Mouse (Mus musculus): ENCODE data around the gene Mettl24. TPM values are rescaled to one million over a fixed set of nuclear protein-coding genes. Genes with fewer than 3 reads are reported as not detected.
"Not testable (repeated sequence)": the region's sequence is repeated elsewhere in the genome, so short reads cannot be mapped to it uniquely, and the experiment has no call there.

Gene Mettl24
- polyA plus RNA-seq, 1 experiment from 2014 or later = 0.73 TPM

DNA sequence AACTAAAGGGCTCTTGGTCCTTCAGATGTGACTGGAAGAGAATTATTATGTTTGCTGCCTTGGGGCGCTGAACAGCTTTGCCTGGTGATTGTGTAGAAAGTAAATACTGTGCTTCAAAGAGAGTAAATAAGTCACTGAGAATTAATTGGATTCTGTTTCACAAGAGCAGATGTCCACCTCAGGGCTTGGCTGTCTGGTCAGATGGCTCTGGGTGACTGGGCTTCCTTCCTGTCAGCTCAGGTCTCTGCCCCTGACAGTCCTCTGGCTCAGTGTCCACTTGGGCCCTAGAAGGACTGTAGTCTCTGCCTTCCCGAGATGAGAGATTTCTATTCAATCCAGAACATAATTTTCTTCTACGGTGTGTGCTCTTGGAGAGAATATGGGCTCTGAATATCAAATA is 70.0 kb downstream of the Mettl24 start:
- H3K9ac ChIP-seq = no peak overlapping the region
- ATAC-seq (ENCODE audit: low FRiP score) = no peak
- H3K4me3 ChIP-seq (replicated peaks) = no peak overlapping the region
- H3K9me3 ChIP-seq = no peaks in the 10 kb centered on the region
- WGBS = 79% methylated on average over 3 of the region's 3 CpGs
- H3K4me1 ChIP-seq = peaks cover 14% of the 10 kb centered on the region
- no peaks in the 10 kb centered on the region for H3K36me3 ChIP-seq (replicated peaks)
- H3K4me2 ChIP-seq = no peak overlapping the region
- H3K27ac ChIP-seq = no peak overlapping the region
- H3K27me3 ChIP-seq = no peaks in the 10 kb centered on the region

DNA sequence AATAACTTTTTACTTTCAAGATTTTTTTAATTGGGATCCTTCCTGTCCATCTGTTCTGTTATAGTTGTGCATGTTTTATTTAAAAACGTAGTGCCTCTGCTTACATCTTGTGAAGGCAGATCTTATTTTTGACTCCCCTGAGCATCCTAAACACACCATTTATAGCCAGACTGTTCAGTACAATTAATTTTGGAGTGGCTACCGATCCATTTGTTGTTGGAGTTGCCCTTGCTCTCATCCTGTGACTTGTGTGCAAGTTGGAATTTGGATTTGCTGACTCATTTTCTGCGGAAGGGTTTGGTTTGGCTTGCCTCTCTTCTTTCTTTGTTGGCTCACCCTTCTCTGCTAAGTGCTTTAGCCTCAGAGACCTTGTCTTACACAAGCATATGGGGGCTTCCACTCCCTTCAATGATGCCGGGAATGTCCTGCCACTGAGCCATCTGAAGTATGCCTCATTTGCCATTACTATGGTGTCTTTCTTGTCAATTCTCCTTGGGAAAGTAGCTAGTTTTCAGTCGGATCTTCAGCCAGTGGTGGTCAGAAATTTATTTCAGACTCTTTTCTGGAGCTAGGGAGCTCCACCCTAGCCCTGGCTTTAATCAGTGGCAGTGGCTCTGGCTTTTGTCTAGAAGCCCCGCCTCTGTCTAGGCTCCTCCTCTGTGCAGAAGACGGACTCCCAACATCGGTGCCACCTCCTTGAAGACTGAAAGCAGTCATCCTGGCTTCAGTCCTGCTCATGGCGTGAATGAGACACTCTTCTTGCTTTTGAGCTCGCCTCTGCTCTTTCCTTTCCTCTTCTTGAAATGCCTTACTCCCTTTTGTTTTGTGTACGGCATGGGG is 75.3 kb downstream of the Mettl24 start:
- Histone ChIP-seq H3K36me3 (replicated peaks) (no peaks in the 10 kb centered on the region), H3K4me1 (peaks cover 3% of the 10 kb centered on the region; the same call in 1 of the 2 replicates), H3K27me3 (no peaks in the 10 kb centered on the region), H3K4me2 (no peak overlapping the region), H3K4me3 (replicated peaks) (no peak overlapping the region), H3K27ac (no peak overlapping the region), H3K9me3 (no peaks in the 10 kb centered on the region), H3K9ac (no peak overlapping the region)
- no peak for ATAC-seq (ENCODE audit: low FRiP score)
- WGBS = 78% methylated on average over 11 of the region's 11 CpGs

DNA sequence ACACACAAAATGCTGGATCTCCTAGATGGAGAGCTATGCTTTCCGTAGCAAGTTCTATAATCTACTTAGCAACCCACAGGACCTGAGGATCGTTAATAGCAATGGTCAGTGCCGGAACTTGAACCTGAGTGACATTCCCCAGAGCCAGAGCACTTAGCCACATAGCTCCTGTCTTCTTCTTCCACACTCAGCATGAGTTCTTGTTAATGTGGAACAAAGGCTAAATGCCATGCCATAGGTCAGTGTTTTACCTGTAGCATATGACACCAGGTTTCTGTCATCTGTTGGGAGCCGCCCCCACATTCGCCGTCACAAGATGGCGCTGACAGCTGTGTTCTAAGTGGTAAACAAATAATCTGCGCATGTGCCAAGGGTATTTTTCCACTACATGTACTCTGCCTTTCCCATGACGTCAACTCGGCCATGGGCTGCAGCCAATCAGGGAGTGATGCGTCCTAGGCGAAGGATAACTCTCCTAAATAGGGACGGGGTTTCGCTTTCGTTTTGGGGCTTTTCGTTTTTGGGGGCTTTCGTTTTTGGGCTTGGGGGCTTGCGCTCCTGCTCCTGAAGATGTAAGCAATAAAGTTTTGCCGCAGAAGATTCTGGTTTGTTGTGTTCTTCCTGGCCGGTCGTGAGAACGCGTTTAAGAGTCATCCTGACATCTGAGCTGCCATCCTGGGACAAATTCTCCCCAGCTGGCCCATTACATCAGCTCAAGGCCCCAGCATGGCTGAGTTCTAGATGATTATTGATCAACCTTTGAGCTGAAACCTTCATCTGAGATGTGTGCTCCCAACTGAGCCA is 76.5 kb downstream of the Mettl24 start:
- ATAC-seq (ENCODE audit: low FRiP score) = not testable (repeated sequence)
- 94% methylated on average over 23 of the region's 23 CpGs for WGBS

DNA sequence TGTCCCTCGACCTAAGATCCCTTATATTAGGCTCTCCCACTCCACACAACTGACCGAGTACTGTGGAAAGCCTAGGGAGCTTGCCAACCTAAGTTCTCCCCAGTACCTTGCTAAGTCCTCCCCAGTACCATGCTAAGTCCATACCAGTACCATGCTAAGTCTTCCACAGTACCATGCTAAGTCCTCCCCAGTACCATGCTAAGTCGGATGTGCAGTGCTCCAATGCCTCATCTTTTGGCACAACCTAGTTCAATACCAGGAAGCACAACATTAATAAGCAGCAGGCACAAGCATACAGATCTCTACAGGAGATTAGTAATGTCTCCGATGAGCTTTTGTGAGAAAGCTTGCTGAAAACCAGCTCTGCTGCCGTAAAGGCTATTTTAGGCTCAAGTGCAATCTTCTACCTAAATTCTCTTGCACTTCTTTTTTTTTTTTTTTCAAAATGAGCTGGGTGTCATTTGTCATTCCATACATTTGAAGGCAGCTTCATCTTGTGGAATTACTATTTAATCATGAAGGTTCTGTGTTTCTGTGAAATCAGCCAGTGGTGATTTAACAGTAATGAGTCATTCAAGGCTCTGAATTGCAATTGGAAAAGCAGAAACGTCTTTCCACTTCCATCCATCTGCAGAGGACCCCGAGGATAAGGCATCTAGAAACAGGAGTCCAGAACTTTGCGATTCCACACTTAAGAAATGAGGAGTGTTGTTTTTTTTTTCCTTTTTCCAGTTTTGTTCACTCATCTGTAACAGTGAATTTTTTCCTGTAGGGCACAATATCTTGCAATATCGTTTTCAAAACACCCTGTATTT is 77.3 kb downstream of the Mettl24 start:
- H3K36me3 ChIP-seq (replicated peaks) = no peaks in the 10 kb centered on the region
- H3K9ac ChIP-seq = no peak overlapping the region
- peaks cover 3% of the 10 kb centered on the region; the same call in 1 of the 2 replicates for H3K4me1 ChIP-seq
- no peak overlapping the region for H3K27ac ChIP-seq
- H3K27me3 ChIP-seq = no peaks in the 10 kb centered on the region
- no peak overlapping the region for H3K4me3 ChIP-seq (replicated peaks)
- no peaks in the 10 kb centered on the region for H3K9me3 ChIP-seq
- ATAC-seq (ENCODE audit: low FRiP score) = no peak
- H3K4me2 ChIP-seq = no peak overlapping the region
- WGBS = 89% methylated on average over 9 of the region's 9 CpGs

More for the DNA sequence above, 76.5 kb downstream of the Mettl24 start:
- not testable (repeated sequence) for H3K4me1 ChIP-seq; H3K36me3 ChIP-seq (replicated peaks); H3K27ac ChIP-seq; H3K9me3 ChIP-seq; H3K4me3 ChIP-seq (replicated peaks); H3K9ac ChIP-seq; H3K4me2 ChIP-seq; H3K27me3 ChIP-seq

GRCm38 (mm10) chr10:40761010-40761752 is 78.1 kb downstream of the Mettl24 start:
- ATAC-seq (ENCODE audit: low FRiP score) = no peak
- Histone ChIP-seq H3K9me3 (no peaks in the 10 kb centered on the region), H3K4me1 (peaks cover 3% of the 10 kb centered on the region; the same call in 1 of the 2 replicates), H3K27me3 (no peaks in the 10 kb centered on the region), H3K4me2 (no peak overlapping the region), H3K9ac (no peak overlapping the region), H3K27ac (no peak overlapping the region), H3K36me3 (replicated peaks) (no peaks in the 10 kb centered on the region), H3K4me3 (replicated peaks) (no peak overlapping the region)
- WGBS = 65% methylated on average over 9 of the region's 9 CpGs

DNA sequence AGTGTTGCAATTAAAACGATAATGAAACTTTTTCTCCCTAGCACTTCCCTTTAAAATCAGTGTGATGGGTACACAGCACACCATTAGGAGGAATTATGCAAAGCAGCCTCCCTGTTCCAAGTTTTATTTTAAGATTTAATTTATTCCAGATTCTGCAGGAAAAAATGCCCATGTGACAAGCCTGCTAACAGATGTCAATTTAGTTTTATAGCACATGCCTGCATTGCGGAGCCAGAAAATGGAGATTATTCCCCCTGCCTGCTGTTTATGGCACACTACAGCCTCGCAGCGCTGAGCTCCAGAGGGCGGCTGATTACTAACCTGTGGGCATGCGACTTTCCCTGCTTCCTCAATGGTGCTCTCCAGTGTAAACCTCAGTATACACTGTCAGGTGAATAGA is 79.5 kb downstream of the Mettl24 start:
- H3K9ac ChIP-seq = no peak overlapping the region
- no peaks in the 10 kb centered on the region for H3K27me3 ChIP-seq
- H3K4me2 ChIP-seq = no peak overlapping the region
- ATAC-seq (ENCODE audit: low FRiP score) = no peak
- no peak overlapping the region for H3K27ac ChIP-seq
- WGBS = 79% methylated on average over 6 of the region's 6 CpGs
- peaks cover 3% of the 10 kb centered on the region; the same call in 1 of the 2 replicates for H3K4me1 ChIP-seq
- H3K36me3 ChIP-seq (replicated peaks) = no peaks in the 10 kb centered on the region
- no peaks in the 10 kb centered on the region for H3K9me3 ChIP-seq
- no peak overlapping the region for H3K4me3 ChIP-seq (replicated peaks)

DNA sequence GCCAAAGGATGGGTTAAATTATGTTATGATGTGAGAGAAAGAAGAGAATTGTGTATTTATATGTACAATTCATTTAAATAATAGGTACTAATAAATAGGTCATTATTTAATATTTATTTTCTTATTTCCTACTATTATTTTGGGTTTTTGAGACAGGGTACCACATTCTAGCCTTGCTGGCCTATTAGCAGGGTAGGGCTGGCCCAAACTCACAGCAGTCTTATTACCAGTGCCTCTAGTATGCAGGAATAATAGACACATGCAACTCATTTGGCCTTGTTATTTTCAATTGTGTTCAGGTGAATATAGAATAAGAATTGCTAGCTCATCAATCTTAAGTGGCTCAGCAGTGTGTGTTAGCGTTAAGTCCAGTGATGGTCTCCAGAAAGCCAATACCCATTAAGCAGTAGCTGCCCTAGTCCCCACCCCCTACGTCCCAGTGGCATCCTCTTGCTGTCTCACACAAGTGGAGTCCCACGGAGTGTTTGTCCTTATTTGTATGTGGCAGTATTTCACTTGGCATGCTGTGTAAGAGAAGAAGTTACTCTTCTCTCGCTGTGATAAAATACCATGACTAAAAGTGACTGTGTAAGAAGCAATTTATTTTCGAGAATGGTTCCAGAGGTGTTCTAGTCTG is 80.1 kb downstream of the Mettl24 start:
- Histone ChIP-seq H3K27ac (no peak overlapping the region), H3K9ac (no peak overlapping the region), H3K4me1 (peaks cover 3% of the 10 kb centered on the region; the same call in 1 of the 2 replicates), H3K27me3 (no peaks in the 10 kb centered on the region), H3K4me2 (no peak overlapping the region), H3K9me3 (no peaks in the 10 kb centered on the region), H3K36me3 (replicated peaks) (no peaks in the 10 kb centered on the region), H3K4me3 (replicated peaks) (no peak overlapping the region)
- ATAC-seq (ENCODE audit: low FRiP score) = no peak
- WGBS = 83% methylated on average over 5 of the region's 5 CpGs

- H3K9ac ChIP-seq = no peak overlapping the region
- no peaks in the 10 kb centered on the region for H3K27me3 ChIP-seq
- H3K36me3 ChIP-seq (replicated peaks) = no peaks in the 10 kb centered on the region
- no peak overlapping the region for H3K4me2 ChIP-seq
- H3K4me3 ChIP-seq (replicated peaks) = no peak overlapping the region
- peaks cover 5% of the 10 kb centered on the region; the same call in 1 of the 2 replicates for H3K4me1 ChIP-seq
- 34% methylated on average over 4 of the region's 4 CpGs for WGBS
- ATAC-seq (ENCODE audit: low FRiP score) = peak; percentile 49
- no peaks in the 10 kb centered on the region for H3K9me3 ChIP-seq
- H3K27ac ChIP-seq = no peak overlapping the region
These were observed 89.2 kb downstream of the Mettl24 start for GRCm38 (mm10) chr10:40772266-40772665.

DNA sequence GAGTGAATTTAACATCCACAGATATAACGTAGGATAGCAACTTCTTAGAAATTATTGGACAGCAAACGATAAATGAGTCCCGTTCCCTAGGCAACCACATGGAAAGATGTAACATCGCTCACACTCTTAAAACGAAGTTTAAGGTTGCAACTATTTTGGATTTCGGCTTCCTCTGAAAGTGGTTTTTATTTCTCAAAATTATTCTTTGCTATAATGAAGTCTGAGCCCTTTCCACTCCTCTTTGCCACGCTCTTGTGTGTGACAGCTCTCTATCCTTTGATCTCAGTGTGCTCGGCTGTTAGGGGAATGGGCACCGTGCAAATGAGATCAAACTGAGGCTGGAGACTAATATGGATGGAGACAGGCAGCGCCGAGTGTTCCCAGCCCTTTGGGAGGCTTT is 92.1 kb downstream of the Mettl24 start:
- Histone ChIP-seq H3K4me3 (replicated peaks) (no peak overlapping the region), H3K9me3 (no peaks in the 10 kb centered on the region), H3K4me1 (peaks cover 5% of the 10 kb centered on the region; the same call in 1 of the 2 replicates), H3K36me3 (replicated peaks) (no peaks in the 10 kb centered on the region), H3K4me2 (no peak overlapping the region), H3K27ac (no peak overlapping the region), H3K27me3 (no peaks in the 10 kb centered on the region), H3K9ac (no peak overlapping the region)
- no peak for ATAC-seq (ENCODE audit: low FRiP score)
- WGBS = 62% methylated on average over 11 of the region's 11 CpGs

DNA sequence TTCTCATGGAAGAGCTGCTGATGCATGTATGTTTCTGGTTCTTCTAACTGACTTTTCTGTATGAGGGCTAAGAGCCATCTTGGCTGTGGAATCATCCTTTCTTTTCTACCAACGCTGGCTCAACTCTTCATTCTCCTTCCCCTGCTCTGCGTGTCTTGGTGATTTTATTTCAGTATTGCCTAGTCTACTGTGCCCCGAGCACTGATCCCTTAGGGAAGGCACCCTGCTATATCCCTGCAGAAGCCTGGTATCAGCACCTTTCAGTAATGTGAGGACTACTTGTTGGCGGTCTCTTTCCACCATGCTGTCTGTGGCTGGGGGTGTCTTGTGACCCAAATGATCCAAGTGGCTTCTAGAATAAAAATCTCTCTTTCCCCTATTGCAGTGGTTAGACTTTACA is 92.6 kb downstream of the Mettl24 start:
- Histone ChIP-seq H3K9ac (no peak overlapping the region), H3K4me1 (peaks cover 5% of the 10 kb centered on the region; the same call in 1 of the 2 replicates), H3K4me2 (no peak overlapping the region), H3K27me3 (no peaks in the 10 kb centered on the region), H3K27ac (no peak overlapping the region), H3K36me3 (replicated peaks) (no peaks in the 10 kb centered on the region), H3K9me3 (no peaks in the 10 kb centered on the region), H3K4me3 (replicated peaks) (no peak overlapping the region)
- 87% methylated on average over 4 of the region's 4 CpGs for WGBS
- no peak for ATAC-seq (ENCODE audit: low FRiP score)

DNA sequence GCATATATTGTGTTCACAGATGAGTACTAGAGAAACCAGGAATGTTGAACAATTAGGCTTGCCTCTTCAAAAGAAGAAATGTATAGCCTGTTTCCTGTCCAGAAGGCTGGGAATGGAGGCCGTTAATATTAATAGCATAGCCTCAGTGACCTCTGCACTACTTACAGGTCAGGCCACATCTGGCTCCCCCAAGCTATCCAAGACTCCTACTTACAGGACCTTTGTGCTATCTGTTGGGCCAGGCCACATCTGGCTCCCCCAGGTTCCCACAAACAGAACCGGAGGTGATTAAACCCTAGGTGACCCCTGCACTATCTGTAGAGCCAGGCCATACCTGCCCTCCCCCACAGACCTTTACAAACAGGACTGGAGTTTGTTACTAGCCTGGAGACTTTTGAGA is 94.1 kb downstream of the Mettl24 start:
- H3K27ac ChIP-seq = no peak overlapping the region
- no peaks in the 10 kb centered on the region for H3K36me3 ChIP-seq (replicated peaks)
- no peak overlapping the region for H3K4me3 ChIP-seq (replicated peaks)
- no peak overlapping the region for H3K4me2 ChIP-seq
- H3K27me3 ChIP-seq = no peaks in the 10 kb centered on the region
- no peak overlapping the region for H3K9ac ChIP-seq
- peaks cover 4% of the 10 kb centered on the region; the same call in 1 of the 2 replicates for H3K4me1 ChIP-seq
- no peak for ATAC-seq (ENCODE audit: low FRiP score)
- WGBS = 72% methylated on average over 2 of the region's 2 CpGs
- no peaks in the 10 kb centered on the region for H3K9me3 ChIP-seq

All from forebrain, embryonic 12.5 days (tissue).